Mouse (Mus musculus) neural tube, embryonic 13.5 days (tissue): ENCODE measurements around the gene Slc15a4. TPM values are rescaled to one million over a fixed set of nuclear protein-coding genes. Genes with fewer than 3 reads are reported as not detected.
A peak's percentile ranks its signal among the peaks of the same experiment; 100 is the strongest.

ENCODE experiments used
- ATAC-seq: fragments of 200-750 bp; cut with Nextera tagmentation; 2 replicates; pipeline ENCODE4 v1.8.0; 2017; ENCODE audit warnings: low read depth, mild to moderate bottlenecking, moderate TSS enrichment, moderate library complexity
- H3K27ac ChIP-seq: fragments of 300-500 bp; sonication (generic); replicated peaks from 2 replicates; pipeline ENCODE4 v1.5.1; 2015; ENCODE audit warnings: moderate library complexity, mild to moderate bottlenecking, inconsistent platforms
- H3K27me3 ChIP-seq: fragments of 300-500 bp; sonication (generic); 2 replicates; pipeline ENCODE4 v1.6.1; 2015; ENCODE audit warnings: mild to moderate bottlenecking, inconsistent platforms
- H3K36me3 ChIP-seq: fragments of 300-500 bp; sonication (generic); 2 replicates; pipeline ENCODE4 v1.6.1; 2015; ENCODE audit warnings: mild to moderate bottlenecking, inconsistent platforms
- H3K4me1 ChIP-seq: fragments of 300-500 bp; sonication (generic); replicated peaks from 2 replicates; pipeline ENCODE4 v1.6.1; 2015; ENCODE audit warnings: inconsistent platforms
- H3K4me2 ChIP-seq: fragments of 300-500 bp; sonication (generic); 2 replicates; pipeline ENCODE4 v1.6.1; 2015; ENCODE audit warnings: inconsistent platforms, mild to moderate bottlenecking, moderate library complexity
- H3K4me3 ChIP-seq: fragments of 300-500 bp; sonication (generic); 2 replicates; pipeline ENCODE4 v1.5.1; 2015; ENCODE audit warnings: mild to moderate bottlenecking, inconsistent platforms
- H3K9ac ChIP-seq: fragments of 300-500 bp; sonication (generic); 2 replicates; pipeline ENCODE4 v1.6.1; 2015; ENCODE audit warnings: moderate library complexity, mild to moderate bottlenecking, inconsistent platforms
- H3K9me3 ChIP-seq: fragments of 300-500 bp; sonication (generic); 2 replicates; pipeline ENCODE4 v1.6.1; 2016; ENCODE audit warnings: inconsistent platforms
- WGBS: fragments of 180-500 bp; shearing (Covaris S2); methylation state at CpG from one replicate; pipeline ENCODE4 v1.1.7; 2015; 5-methylcytosine and 5-hydroxymethylcytosine counted together
- polyA plus RNA-seq: library from polyadenylated mRNA; unstranded; fragments of >200 nt; fragmentation: Nextera tagmentation; extraction: Ambion mirVana; gene quantifications from 2 replicates; pipeline ENCODE4 v1.2.1, GENCODE M21; 2015

Gene Slc15a4
- polyA plus RNA-seq, result 23.9 and 26.5 TPM in 2 replicates

- peak within 1 kb of the TSS; percentile 15; the same call in 1 of the 2 replicates for H3K27ac ChIP-seq
- under 1% methylated on average over 62 of the region's 62 CpGs for WGBS
- peak within 1 kb of the TSS; percentile 72 for H3K9ac ChIP-seq
Observed at GRCm38 (mm10) chr5:127632167-127633145, at the start of gene Slc15a4, which contains the start of gene Glt1d1. Gene Slc15a4, minus strand, starts transcription at chr5:127632897. Gene Glt1d1, plus strand, starts transcription at chr5:127632262.

GRCm38 (mm10) chr5:127678501-127678900 is 45.8 kb upstream of the Slc15a4 start:
- no peaks in the 10 kb centered on the region for H3K4me1 ChIP-seq
- H3K36me3 ChIP-seq, result no peaks in the 10 kb centered on the region
- 91% methylated on average over 5 of the region's 5 CpGs for WGBS
- H3K9ac ChIP-seq, result no peak overlapping the region
- H3K27ac ChIP-seq, result no peak overlapping the region
- H3K9me3 ChIP-seq, result 0 out of 2 replicates have a peak, but pooled peaks cover 5% of the 10 kb centered on the region
- H3K27me3 ChIP-seq, result no peaks in the 10 kb centered on the region
- ATAC-seq, result no peak
- no peak overlapping the region for H3K4me2 ChIP-seq
- no peak overlapping the region for H3K4me3 ChIP-seq

More at GRCm38 (mm10) chr5:127632167-127633145, at the start of gene Slc15a4, which contains the start of gene Glt1d1:
- Histone ChIP-seq H3K4me3 (peak within 1 kb of the TSS; percentile 58), H3K27me3 (peaks cover 11% of the 10 kb centered on the region), H3K4me2 (peak within 1 kb of the TSS; percentile 84), H3K36me3 (no peaks in the 10 kb centered on the region), H3K9me3 (no peaks in the 10 kb centered on the region), H3K4me1 (peaks cover 18% of the 10 kb centered on the region)
- ATAC-seq, result peak; percentile 65

GRCm38 (mm10) chr5:127677561-127677960 is 44.9 kb upstream of the Slc15a4 start:
- Histone ChIP-seq H3K27ac (no peak overlapping the region), H3K36me3 (no peaks in the 10 kb centered on the region), H3K4me2 (no peak overlapping the region), H3K4me1 (no peaks in the 10 kb centered on the region), H3K4me3 (no peak overlapping the region), H3K27me3 (no peaks in the 10 kb centered on the region), H3K9ac (no peak overlapping the region), H3K9me3 (0 out of 2 replicates have a peak, but pooled peaks cover 5% of the 10 kb centered on the region)
- no peak for ATAC-seq
- WGBS, result 90% methylated on average over 2 of the region's 2 CpGs

- Histone ChIP-seq H3K27ac (no peak overlapping the region), H3K4me2 (no peak overlapping the region), H3K36me3 (no peaks in the 10 kb centered on the region), H3K4me3 (no peak overlapping the region), H3K27me3 (no peaks in the 10 kb centered on the region), H3K9me3 (0 out of 2 replicates have a peak, but pooled peaks cover 5% of the 10 kb centered on the region), H3K9ac (no peak overlapping the region), H3K4me1 (no peaks in the 10 kb centered on the region)
- no peak for ATAC-seq
- 92% methylated on average over 8 of the region's 8 CpGs for WGBS
Observed at GRCm38 (mm10) chr5:127673913-127674312, 41.2 kb upstream of the Slc15a4 start.

- Histone ChIP-seq H3K4me1 (no peaks in the 10 kb centered on the region), H3K27me3 (no peaks in the 10 kb centered on the region), H3K4me3 (no peak overlapping the region), H3K36me3 (no peaks in the 10 kb centered on the region), H3K9ac (no peak overlapping the region), H3K4me2 (no peak overlapping the region), H3K27ac (no peak overlapping the region), H3K9me3 (0 out of 2 replicates have a peak, but pooled peaks cover 6% of the 10 kb centered on the region)
- ATAC-seq, result no peak
- 93% methylated on average over 5 of the region's 5 CpGs for WGBS
Observed at GRCm38 (mm10) chr5:127660979-127661378, 28.3 kb upstream of the Slc15a4 start.

GRCm38 (mm10) chr5:127660267-127660666 is 27.6 kb upstream of the Slc15a4 start:
- Histone ChIP-seq H3K36me3 (no peaks in the 10 kb centered on the region), H3K4me1 (no peaks in the 10 kb centered on the region), H3K4me2 (no peak overlapping the region), H3K9me3 (0 out of 2 replicates have a peak, but pooled peaks cover 6% of the 10 kb centered on the region), H3K27me3 (no peaks in the 10 kb centered on the region), H3K9ac (no peak overlapping the region), H3K27ac (no peak overlapping the region), H3K4me3 (no peak overlapping the region)
- no peak for ATAC-seq
- WGBS, result 70% methylated on average over 5 of the region's 5 CpGs

GRCm38 (mm10) chr5:127659312-127659711 is 26.6 kb upstream of the Slc15a4 start:
- 0 out of 2 replicates have a peak, but pooled peaks cover 6% of the 10 kb centered on the region for H3K9me3 ChIP-seq
- H3K4me2 ChIP-seq, result no peak overlapping the region
- H3K4me3 ChIP-seq, result no peak overlapping the region
- H3K9ac ChIP-seq, result no peak overlapping the region
- H3K27me3 ChIP-seq, result no peaks in the 10 kb centered on the region
- no peaks in the 10 kb centered on the region for H3K4me1 ChIP-seq
- H3K27ac ChIP-seq, result no peak overlapping the region
- no peak for ATAC-seq
- H3K36me3 ChIP-seq, result no peaks in the 10 kb centered on the region
- WGBS, result 89% methylated on average over 3 of the region's 3 CpGs

GRCm38 (mm10) chr5:127658257-127658656 is 25.6 kb upstream of the Slc15a4 start:
- WGBS, result 86% methylated on average over 2 of the region's 2 CpGs
- ATAC-seq, result no peak
- no peaks in the 10 kb centered on the region for H3K4me1 ChIP-seq

GRCm38 (mm10) chr5:127649077-127649476 is 16.4 kb upstream of the Slc15a4 start:
- H3K27ac ChIP-seq, result no peak overlapping the region
- no peak overlapping the region for H3K9ac ChIP-seq
- no peaks in the 10 kb centered on the region; the same call in 1 of the 2 replicates for H3K36me3 ChIP-seq
- no peaks in the 10 kb centered on the region; the same call in 1 of the 2 replicates for H3K4me1 ChIP-seq
- no peak for ATAC-seq
- peaks cover under 1% of the 10 kb centered on the region; the same call in 1 of the 2 replicates for H3K9me3 ChIP-seq
- H3K4me2 ChIP-seq, result no peak overlapping the region
- H3K4me3 ChIP-seq, result no peak overlapping the region
- no peaks in the 10 kb centered on the region for H3K27me3 ChIP-seq

More at GRCm38 (mm10) chr5:127658257-127658656, 25.6 kb upstream of the Slc15a4 start:
- no peaks in the 10 kb centered on the region for H3K36me3 ChIP-seq
- H3K9me3 ChIP-seq, result 0 out of 2 replicates have a peak, but pooled peaks cover 6% of the 10 kb centered on the region
- no peak overlapping the region for H3K9ac ChIP-seq
- no peak overlapping the region for H3K4me2 ChIP-seq
- H3K27me3 ChIP-seq, result no peaks in the 10 kb centered on the region
- H3K4me3 ChIP-seq, result no peak overlapping the region
- H3K27ac ChIP-seq, result no peak overlapping the region

GRCm38 (mm10) chr5:127648046-127648445 is 15.3 kb upstream of the Slc15a4 start:
- H3K4me2 ChIP-seq, result no peak overlapping the region
- H3K4me3 ChIP-seq, result no peak overlapping the region
- no peaks in the 10 kb centered on the region; the same call in 1 of the 2 replicates for H3K36me3 ChIP-seq
- H3K9ac ChIP-seq, result no peak overlapping the region
- peaks cover 7% of the 10 kb centered on the region; the same call in 1 of the 2 replicates for H3K9me3 ChIP-seq
- no peaks in the 10 kb centered on the region; the same call in 1 of the 2 replicates for H3K4me1 ChIP-seq
- ATAC-seq, result no peak
- H3K27me3 ChIP-seq, result no peaks in the 10 kb centered on the region
- no peak overlapping the region for H3K27ac ChIP-seq
- WGBS, result 86% methylated on average over 6 of the region's 6 CpGs

- H3K36me3 ChIP-seq, result no peaks in the 10 kb centered on the region
- WGBS, result 92% methylated on average over 15 of the region's 15 CpGs
- no peaks in the 10 kb centered on the region for H3K27me3 ChIP-seq
- no peak for ATAC-seq
- no peak overlapping the region for H3K9ac ChIP-seq
- H3K4me1 ChIP-seq, result no peaks in the 10 kb centered on the region
- 0 out of 2 replicates have a peak, but pooled peaks cover 7% of the 10 kb centered on the region for H3K9me3 ChIP-seq
- H3K4me2 ChIP-seq, result no peak overlapping the region
- no peak overlapping the region for H3K4me3 ChIP-seq
- no peak overlapping the region for H3K27ac ChIP-seq
Observed at GRCm38 (mm10) chr5:127641185-127641958, 8.7 kb upstream of the Slc15a4 start.
